Mouse (Mus musculus): Measurements from ENCODE around the gene Casc4. TPM values are rescaled to one million over a fixed set of nuclear protein-coding genes. Genes with fewer than 3 reads are reported as not detected.
"Not testable (repeated sequence)": the region's sequence is repeated elsewhere in the genome, so short reads cannot be mapped to it uniquely, and the experiment has no call there.

The Casc4 gene
- total and polyA plus RNA-seq, 2 experiments from 2014 or later, result 56.4 to 118 TPM

DNA sequence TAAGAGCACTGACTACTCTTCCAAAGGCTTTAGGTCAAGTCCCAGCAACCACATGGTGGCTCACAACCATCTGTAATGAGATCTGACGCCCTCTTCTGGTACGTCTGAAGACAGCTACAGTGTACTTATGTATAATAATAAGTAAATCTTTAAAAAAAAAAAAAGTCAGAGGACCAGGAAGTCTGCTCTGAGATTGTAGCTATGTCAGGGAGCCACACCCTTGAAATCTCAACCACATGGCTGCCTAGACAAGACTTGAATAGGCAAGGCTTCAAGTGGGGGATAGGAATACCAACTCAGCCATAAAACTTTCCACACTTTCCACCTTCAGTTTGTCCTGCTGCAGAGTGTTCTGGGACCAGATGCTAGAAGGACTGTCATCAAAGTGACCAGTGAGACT, 70.9 kb downstream of the Casc4 start:
- H3K4me2 ChIP-seq (ENCODE audit: low read depth, low read length, poor library complexity, severe bottlenecking); H3K27me3 ChIP-seq (ENCODE audit: insufficient read depth, low read length); H3K36me3 ChIP-seq (ENCODE audit: insufficient read depth, low read length); ATAC-seq (ENCODE audit: low FRiP score); H3K27ac ChIP-seq (ENCODE audit: low read depth, low read length); H3K4me1 ChIP-seq (ENCODE audit: insufficient read depth, low read length); H3K4me3 ChIP-seq (ENCODE audit: low read depth, low read length); DNase-seq (ENCODE audit: low spot score); H3K9ac ChIP-seq (replicated peaks; ENCODE audit: low read length, poor library complexity, severe bottlenecking); H3K9me3 ChIP-seq (ENCODE audit: low read length): not testable (repeated sequence)
- peak; percentile 6; the same call in 1 of the 2 replicates for TF ChIP-seq CTCF (IDR thresholded peaks at IDR 0.05)
- WGBS, result 66% methylated on average over 2 of the region's 2 CpGs

DNA sequence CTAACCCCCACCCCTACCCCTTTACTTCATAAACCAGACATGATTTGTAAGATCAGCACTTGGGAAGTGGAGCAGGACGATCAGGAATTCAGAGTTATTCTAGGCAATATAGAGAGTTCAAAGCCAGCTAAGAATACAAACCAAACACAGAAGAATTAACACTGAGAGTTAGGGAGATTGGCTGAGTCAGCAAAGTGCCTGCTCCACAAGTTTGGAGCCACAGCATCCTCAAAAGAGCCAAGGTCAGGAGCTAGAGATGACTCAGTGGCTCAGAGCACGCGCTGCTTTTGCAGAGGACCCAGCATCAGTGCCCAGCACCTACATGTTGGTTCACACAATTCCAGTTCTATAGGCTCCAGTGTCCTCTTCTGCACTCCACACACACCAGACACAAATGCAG, 76.6 kb downstream of the Casc4 start:
- Histone ChIP-seq H3K4me2 (ENCODE audit: low read depth, low read length, poor library complexity, severe bottlenecking) (no peak overlapping the region), H3K36me3 (ENCODE audit: insufficient read depth, low read length) (no peaks in the 10 kb centered on the region), H3K4me1 (ENCODE audit: insufficient read depth, low read length) (no peaks in the 10 kb centered on the region), H3K9me3 (ENCODE audit: low read length) (no peaks in the 10 kb centered on the region), H3K4me3 (ENCODE audit: low read depth, low read length) (no peak overlapping the region), H3K27ac (ENCODE audit: low read depth, low read length) (no peak overlapping the region), H3K9ac (replicated peaks; ENCODE audit: low read length, poor library complexity, severe bottlenecking) (no peak overlapping the region), H3K27me3 (ENCODE audit: insufficient read depth, low read length) (no peaks in the 10 kb centered on the region)
- DNase-seq (ENCODE audit: low spot score) (no peak), ATAC-seq (ENCODE audit: low FRiP score) (no peak)
- TF ChIP-seq CTCF (IDR thresholded peaks at IDR 0.05), result no peak
- 85% methylated on average over 3 of the region's 3 CpGs for WGBS

DNA sequence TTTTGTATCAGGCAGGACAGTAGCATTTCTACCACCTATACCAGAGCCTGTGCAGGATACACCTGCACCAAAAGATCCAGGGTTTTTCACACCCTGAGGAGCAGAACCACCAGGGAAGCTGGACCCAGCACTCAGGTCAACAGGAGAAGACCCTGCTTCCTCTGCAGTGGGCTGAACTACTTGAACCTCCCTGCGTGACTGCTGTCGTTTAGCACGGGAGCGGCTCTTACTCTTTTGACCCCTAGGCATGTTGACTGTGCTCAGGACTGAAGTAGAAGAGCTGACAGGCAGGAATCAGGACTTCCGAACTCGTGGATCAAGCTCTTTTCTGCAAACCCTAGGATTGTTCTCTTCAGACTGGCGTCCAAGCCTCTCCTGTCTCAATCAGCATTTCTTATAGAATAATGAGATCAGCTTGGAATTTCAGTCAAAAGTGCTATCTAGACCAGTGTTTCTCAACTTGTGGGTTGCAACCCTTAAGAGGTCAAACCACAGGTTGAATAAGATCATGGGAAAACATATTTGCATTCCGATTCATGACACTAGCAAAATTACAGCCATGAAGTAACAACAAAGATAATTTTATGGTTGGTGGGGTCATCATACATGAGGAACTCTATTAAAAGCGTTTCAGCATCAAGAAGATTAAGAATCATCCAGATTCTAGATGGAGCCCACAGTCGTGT, 88.3 kb downstream of the Casc4 start:
- Histone ChIP-seq H3K27me3 (ENCODE audit: insufficient read depth, low read length) (no peaks in the 10 kb centered on the region), H3K27ac (ENCODE audit: low read depth, low read length) (peak overlapping the region; percentile 79), H3K4me2 (ENCODE audit: low read depth, low read length, poor library complexity, severe bottlenecking) (peak overlapping the region; percentile 43), H3K4me1 (ENCODE audit: insufficient read depth, low read length) (peaks cover 9% of the 10 kb centered on the region), H3K9ac (replicated peaks; ENCODE audit: low read length, poor library complexity, severe bottlenecking) (peak overlapping the region; percentile 94), H3K36me3 (ENCODE audit: insufficient read depth, low read length) (no peaks in the 10 kb centered on the region), H3K4me3 (ENCODE audit: low read depth, low read length) (peak overlapping the region; percentile 89), H3K9me3 (ENCODE audit: low read length) (no peaks in the 10 kb centered on the region)
- 18% methylated on average over 10 of the region's 10 CpGs for WGBS
- peak; percentile 1 for DNase-seq (ENCODE audit: low spot score)
- no peak for ATAC-seq (ENCODE audit: low FRiP score)
- no peak for TF ChIP-seq CTCF (IDR thresholded peaks at IDR 0.05)

DNA sequence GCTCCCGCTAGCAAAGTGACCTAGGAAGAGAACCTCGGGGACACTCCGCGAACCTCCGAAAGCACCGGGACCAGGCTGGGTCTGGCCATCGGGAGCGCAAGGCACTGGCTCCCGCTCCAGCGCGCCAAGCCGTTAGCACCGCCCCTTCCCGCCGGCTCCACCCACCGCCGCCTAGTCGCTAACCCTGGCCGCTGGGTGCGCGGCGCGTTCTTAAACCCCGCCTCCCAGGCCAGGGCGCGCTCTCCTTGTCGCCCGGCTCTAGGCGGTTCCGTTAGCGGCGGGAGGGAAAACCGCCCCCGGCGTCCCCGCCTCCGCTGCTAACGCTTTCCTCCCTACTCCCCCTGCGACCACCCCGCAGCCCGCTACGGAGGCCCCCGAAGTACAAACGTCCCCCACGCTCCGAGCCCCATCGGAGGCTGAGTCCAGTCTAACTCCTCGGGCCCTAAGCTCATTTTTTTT, 89.0 kb downstream of the Casc4 start, which contains the start of the genes Ctdspl2 and Mageb3:
Gene Ctdspl2 (plus strand): TSS at position 237 of the 459 bp plus-strand sequence.
Gene Mageb3 (minus strand): TSS at position 328 of the 459 bp plus-strand sequence.
- peak within 1 kb of the TSS; percentile 79 for H3K27ac ChIP-seq (ENCODE audit: low read depth, low read length)
- under 1% methylated on average over 48 of the region's 48 CpGs for WGBS
- DNase-seq (ENCODE audit: low spot score) (peak; percentile 98), ATAC-seq (ENCODE audit: low FRiP score) (peak; percentile 95)
- TF ChIP-seq CTCF (IDR thresholded peaks at IDR 0.05), result peak; percentile 27; the same call in 1 of the 2 replicates
- no peaks in the 10 kb centered on the region for H3K9me3 ChIP-seq (ENCODE audit: low read length)
- H3K27me3 ChIP-seq (ENCODE audit: insufficient read depth, low read length), result no peaks in the 10 kb centered on the region
- H3K9ac ChIP-seq (replicated peaks; ENCODE audit: low read length, poor library complexity, severe bottlenecking), result peak within 1 kb of the TSS; percentile 94
- H3K4me2 ChIP-seq (ENCODE audit: low read depth, low read length, poor library complexity, severe bottlenecking), result peak within 1 kb of the TSS; percentile 71
- peaks cover 9% of the 10 kb centered on the region for H3K4me1 ChIP-seq (ENCODE audit: insufficient read depth, low read length)
- H3K36me3 ChIP-seq (ENCODE audit: insufficient read depth, low read length), result no peaks in the 10 kb centered on the region
- H3K4me3 ChIP-seq (ENCODE audit: low read depth, low read length), result peak within 1 kb of the TSS; percentile 89

DNA sequence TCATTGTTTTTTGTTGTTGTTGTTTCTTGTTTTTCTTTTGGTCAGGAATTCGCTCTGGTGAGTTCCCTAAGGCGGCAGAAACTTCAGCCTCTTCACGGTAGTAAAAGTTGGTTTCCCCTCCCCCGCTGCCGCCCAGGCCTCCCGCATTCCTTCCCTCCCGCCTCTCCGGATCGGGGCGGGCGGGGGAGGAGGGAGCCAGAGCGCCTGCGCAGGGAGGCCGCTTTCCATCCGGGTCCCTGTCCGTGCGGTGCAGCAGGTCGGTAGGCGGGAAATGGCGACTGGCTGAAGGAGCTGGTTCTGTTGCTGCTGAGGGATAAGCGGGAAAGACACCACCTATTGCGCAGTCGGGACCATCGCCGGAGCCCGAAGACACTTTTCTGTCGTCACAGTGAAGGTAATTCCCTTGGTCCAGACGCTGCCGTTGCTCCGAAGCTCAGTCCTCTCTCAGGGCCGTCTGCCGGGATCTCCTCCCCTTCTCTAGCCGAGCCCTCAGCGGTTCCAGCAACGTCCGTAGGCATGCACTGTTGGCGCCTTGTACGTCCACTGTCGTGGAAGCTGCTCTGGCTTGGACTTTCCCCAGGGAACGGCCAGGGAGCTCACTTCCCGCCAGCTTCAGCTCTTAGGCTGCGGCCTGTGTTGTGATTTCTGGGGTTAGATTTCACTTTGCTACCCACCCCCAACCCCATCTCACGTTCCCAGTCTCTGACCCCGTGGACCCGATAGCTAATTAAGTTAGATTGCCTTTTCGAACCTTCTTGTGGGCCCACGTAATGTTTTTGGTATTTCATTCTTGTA, 89.7 kb downstream of the Casc4 start:
- Histone ChIP-seq H3K9ac (replicated peaks; ENCODE audit: low read length, poor library complexity, severe bottlenecking) (peak overlapping the region; percentile 94), H3K36me3 (ENCODE audit: insufficient read depth, low read length) (no peaks in the 10 kb centered on the region), H3K4me2 (ENCODE audit: low read depth, low read length, poor library complexity, severe bottlenecking) (peak overlapping the region; percentile 71), H3K27me3 (ENCODE audit: insufficient read depth, low read length) (no peaks in the 10 kb centered on the region), H3K4me1 (ENCODE audit: insufficient read depth, low read length) (peaks cover 9% of the 10 kb centered on the region), H3K27ac (ENCODE audit: low read depth, low read length) (peak overlapping the region; percentile 79), H3K4me3 (ENCODE audit: low read depth, low read length) (peak overlapping the region; percentile 89), H3K9me3 (ENCODE audit: low read length) (no peaks in the 10 kb centered on the region)
- WGBS, result under 1% methylated on average over 46 of the region's 47 CpGs
- TF ChIP-seq CTCF (IDR thresholded peaks at IDR 0.05), result no peak
- DNase-seq (ENCODE audit: low spot score) (peak; percentile 94), ATAC-seq (ENCODE audit: low FRiP score) (peak; percentile 97)

All from midbrain, postnatal 0 days (tissue).